Mouse (Mus musculus) A20 (cell line): Measurements from ENCODE around the gene Slc27a5.

Experiments
- DNase-seq: peaks from one replicate; pipeline ENCODE4 v3.0.0-alpha.2; 2011; ENCODE audit warnings: low read depth, low spot score

Gene Slc27a5

DNA sequence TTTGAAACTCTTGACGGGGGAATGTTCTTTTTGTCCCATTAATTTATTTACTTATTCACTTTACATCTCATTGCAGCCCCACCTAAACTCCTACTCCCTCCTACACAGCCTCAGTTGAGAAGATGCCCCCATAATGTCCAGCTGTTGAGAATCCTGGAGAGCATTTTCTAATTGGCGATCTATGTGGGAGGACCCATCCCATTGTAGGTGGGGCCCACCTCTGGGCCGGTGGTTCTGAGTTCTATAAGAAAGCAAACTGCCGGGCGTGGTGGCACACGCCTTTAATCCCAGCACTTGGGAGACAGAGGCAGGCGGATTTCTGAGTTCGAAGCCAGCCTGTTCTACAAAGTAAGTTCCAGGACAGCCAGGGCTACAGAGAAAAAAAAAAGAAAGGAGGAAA lies 11.1 kb downstream of the Slc27a5 start:
- no peak for DNase-seq

DNA sequence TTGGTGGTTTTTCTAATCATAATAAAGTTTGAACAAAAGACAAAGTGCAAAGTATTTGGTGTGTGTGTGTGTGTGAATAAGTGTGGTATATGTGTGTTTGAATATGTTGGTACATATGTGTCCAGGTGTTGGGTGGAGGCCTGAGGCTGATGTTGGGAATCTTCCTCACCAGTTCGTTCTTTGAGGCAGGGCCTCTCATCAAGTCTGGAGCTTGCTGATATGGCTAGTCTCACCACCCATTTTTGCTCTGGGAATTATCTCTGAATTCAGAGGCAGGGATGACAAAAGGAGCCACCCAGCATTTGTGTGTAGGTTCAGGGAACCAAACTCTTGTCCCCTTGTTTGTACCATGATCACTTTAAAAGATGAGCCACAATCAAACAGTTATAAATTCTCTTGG lies 12.3 kb downstream of the Slc27a5 start:
- DNase-seq: no peak

DNA sequence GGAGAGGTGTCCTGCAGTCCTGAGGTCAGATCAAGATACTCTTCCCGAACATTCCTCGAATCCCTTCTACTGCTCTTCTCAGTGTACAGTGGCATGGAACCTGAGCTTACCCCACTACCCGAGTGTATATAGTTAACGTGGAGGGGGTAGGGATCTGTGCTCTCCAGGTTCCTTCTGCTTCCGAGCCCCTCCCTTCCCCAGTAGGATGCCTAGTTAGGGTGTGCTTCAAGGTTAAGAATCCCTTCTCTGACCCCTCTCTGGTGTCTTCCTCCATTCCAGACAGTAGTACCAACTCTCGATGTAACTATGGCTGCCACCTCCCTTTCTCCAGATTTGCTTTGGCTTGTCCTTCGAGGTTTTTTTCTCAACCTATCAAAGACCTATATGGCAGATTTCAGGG lies 17.7 kb downstream of the Slc27a5 start:
- no peak for DNase-seq

DNA sequence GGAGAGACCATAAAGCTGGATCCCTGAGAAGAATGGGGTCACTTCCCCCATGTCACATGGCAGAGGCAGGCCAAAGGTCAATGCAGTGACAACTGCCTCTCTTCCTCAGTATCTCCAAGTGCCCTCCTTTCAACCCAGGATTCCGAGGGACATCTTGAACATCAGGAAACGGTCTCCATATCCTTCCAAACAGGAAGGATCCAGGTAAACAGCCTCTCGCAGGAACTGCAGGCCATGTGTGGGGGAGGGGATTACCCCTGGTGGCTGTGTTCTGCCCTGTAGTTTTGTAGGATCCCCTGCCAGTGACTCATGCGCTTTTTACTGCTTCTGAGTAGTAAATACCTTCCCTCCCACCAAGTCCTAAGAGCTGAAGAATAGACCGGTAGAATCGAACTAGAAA lies 18.2 kb downstream of the Slc27a5 start:
- no peak for DNase-seq

DNA sequence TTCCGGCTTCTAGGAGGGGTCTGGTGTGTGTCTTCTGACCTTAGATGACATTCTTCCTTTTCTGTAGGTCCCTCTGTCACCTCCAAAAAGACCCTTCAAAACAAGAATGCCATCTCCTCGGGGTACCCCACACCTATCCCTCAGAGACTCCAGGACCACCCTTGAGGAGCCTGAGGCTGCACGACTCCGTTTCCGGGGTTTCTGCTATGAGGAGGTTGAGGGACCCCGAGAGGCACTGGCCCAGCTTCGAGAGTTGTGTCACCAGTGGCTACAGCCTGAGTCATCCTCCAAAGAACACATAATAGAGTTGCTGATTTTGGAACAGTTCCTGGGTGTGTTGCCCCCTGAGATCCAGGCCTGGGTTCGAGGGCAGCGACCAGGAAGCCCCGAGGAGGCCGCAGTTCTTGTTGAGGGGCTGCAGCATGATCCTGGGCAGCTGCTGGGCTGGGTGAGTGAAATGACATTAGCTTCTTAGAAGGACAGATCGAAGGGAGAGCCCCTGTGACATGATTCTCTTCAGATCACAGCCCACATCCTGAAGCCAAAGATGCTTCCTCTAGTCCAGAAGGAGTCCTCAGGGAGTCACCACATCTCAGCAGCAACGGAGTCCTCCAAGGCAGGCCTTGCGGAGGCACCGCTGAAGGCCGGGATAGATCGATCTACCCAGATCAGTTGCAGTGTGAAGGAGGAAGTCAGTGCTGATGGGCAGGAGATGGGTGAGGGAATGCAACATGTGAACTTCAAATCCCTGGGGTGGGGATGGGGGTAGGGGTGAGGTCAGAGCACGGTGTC lies 18.9 kb downstream of the Slc27a5 start:
- no peak for DNase-seq

DNA sequence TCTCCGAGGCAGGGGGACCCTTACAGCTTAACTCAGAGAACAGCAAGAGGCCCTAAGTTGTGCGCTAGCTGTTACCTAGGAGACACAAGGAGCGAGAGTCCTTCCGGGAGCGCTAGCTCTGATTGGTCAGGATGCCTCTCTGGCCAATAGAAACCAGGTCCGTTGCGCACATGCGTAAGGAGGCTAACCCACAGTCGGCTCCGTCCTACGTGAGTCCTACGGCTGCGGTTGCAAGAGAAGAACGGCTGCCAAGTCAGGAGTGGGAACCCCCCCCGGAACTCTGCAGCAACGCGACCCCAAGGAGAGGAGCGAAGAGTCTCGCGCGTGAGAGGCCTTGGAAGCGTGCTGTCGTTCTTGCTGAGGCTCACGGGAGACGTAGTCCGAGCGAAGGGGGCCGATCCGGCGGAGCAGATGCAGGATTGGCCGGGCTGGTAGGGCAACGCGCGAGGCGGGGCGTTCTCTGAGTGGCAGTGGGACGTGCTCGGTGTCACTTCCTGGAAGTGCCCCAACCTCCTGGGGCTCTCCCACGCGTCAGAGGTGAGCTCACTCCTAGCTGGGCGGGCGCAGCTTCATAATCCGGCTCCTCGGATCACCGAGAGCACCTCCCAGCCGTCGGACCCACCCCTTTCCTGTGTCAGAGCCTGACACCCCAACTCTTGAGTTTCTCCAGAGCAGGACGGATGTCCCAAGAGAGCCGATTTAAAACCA lies 20.2 kb downstream of the Slc27a5 start, which contains the start of gene Zfp446:
Gene Zfp446 (plus strand): TSS at position 167 of the 708 bp plus-strand sequence.
- DNase-seq: peak; percentile 99

DNA sequence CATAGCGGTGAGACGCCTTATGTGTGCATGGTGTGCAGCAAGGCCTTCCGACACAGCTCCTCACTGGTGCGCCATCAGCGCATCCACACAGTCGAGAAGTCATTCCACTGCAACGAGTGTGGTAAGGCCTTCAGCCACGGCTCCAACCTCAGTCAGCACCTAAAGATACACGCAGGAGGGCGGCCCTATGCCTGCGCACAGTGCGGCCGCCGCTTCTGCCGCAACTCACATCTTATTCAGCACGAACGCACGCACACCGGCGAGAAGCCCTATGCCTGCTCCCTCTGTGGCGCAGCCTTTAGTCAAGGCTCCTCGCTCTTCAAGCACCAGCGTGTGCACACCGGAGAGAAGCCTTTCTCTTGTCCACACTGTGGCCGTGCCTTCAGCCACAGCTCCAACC lies 27.1 kb downstream of the Slc27a5 start:
- DNase-seq: no peak

DNA sequence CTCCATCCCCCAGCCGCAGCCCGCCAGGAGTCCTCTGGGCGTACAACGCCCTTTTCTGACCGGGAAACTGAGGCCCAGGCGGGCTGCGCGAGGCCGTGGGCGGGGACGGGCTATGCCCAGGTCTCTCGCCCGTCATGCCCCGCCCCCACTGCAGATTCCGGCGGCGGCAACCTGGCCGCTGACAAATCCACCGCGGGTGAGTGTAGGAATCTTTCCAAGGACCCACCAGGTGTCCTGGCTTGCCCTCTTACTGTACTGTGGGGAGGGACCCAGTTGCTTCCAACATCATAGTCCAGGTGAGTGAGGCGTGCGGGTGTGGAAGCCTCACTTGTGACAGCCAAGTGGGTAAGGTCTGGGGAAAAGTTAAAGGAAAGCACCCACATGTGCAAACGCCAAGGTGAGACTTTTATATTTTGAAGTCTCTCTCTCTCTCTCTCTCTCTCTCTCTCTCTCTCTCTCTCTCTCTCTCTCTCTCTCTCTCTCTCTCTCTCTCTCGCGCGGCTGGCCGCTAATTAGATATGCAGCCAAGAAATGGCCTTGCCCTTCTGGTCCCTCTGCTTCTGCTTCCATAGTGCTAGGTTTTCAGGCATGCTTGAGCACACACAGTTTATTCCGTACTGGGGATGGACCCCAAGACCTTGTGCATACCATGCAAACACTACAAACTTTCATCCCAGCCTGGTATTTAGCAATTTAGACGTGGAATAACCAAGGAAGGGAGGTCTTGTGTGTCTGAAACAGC lies 31.7 kb downstream of the Slc27a5 start:
- DNase-seq: peak; percentile 77

DNA sequence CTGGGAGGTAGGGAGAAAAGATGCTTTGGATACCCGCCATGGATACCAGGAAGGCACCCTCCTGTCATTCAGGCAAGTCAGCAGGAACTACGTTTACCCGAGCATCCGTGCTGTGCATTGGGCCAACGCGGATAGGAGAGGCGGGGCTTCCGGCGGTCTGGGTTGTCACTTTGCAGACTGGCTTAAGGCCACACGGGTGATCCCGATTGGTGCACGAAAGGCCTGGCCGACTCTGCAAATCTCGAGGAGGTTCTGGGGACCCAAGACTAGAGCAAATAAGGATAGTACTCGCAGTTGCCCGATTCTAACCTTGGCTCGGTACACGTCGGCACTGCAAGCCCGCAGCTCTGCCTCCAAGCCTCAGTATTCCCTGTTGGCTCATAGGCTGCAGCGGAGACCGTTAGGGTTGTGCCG lies 32.3 kb downstream of the Slc27a5 start, which contains the start of gene Zfp324:
Gene Zfp324 (plus strand): TSS at position 161 of the 414 bp plus-strand sequence.
- peak; percentile 92 for DNase-seq

DNA sequence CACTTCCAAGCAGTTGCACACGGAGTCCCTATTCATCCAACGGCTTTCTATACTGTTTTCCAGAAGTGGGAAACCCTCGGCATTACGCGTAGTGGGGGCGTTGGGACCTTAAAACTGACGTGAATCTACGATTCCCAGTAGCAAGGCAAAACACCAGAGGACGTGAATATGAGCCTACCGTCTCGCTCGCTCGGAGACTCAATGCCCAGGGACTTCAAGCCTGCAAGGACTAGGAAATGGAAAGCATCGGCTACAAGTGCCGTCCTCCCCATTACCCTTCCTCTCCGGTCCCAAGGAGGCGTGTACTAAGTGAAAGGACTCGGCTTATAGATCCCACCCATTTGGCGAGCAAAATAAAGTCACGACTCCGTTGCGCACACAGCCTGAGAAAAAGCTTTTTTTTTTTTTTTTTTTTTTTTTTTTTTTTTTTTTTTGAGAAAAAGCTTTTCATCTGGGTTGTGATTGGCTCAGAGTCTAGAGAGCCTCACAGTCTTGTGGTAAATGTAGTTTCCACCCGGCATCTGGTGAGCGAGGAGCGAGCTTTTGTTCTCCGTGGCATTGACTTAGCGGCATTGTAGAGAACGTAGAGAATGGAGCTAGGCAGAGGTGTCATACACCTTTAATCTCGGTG lies 36.4 kb downstream of the Slc27a5 start:
- peak; percentile 67 for DNase-seq

DNA sequence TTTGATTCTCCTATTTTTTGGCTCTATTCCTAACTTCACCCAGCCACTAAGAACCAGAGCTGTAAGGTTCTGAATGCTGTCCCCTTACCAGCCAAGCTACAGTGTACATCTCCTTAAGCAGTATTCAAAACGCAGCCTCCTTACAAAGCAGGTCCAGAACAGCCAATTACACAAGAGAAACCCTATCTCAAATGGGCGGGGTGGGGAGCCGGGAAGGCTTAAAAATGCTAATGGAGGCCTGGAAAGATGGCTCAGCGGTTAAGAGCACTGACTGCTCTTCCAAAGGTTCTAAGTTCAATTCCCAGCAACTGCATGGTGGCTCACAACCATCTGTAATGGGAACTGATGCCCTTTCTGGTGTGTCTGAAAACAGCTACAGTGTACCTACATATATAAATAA lies 38.3 kb downstream of the Slc27a5 start:
- DNase-seq: no peak

DNA sequence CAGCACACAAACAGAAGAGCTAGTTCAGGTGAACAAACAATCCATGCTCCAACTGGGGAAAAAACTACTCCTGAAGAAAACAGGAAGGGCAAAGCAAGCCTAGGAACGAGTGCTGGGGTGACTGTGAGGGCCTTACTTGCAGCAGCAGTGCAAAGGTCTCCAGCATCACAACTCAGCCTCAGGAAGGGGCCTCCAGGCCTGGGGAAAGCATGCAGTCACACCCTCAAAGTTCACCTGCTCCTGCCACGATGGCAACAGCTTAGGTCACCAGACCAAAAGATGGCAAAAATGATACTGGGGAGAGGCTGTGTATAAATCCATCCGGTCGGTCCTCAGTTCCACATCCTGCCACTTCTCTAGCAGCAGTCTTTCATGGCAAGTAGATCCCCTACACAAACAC lies 39.0 kb downstream of the Slc27a5 start:
- DNase-seq: no peak

DNA sequence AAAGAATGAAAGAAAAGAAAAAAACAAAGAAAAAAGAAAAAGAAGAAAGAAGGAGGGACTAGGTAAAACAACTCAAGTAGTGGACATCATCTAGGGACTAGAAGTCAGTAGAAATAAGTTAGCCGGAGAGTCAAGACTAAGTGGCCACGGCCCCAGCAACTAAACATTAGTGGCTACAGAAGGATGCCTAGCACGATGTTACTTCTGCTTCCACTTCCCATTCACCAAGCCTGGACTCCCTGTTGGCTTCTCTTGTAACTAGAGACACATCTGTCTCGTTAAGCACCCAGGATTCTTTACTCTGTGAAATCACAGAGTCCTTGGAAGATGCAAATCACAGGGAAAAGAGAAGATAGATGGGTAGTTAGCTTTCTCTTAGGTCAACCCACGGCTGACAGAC lies 40.5 kb downstream of the Slc27a5 start:
- DNase-seq: no peak

DNA sequence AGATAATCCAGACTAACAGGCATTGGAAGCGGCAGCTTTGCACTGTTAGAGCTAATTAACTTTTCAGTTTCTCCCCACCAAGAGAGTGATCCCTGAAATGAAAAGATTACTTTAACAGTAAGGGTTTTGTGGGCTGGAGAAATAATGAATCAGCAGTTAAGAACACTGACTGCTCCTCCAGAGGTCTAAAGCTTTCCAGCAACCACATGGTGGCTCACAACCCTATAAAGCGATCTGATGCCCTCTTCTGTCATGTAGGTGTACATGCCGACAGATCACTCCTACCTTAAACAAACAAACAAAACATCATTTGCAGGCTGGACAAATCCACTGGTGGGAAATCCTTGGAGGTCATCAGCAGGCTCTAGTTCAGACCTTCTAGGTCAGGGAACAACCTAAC lies 43.1 kb downstream of the Slc27a5 start:
- peak; percentile 42 for DNase-seq

DNA sequence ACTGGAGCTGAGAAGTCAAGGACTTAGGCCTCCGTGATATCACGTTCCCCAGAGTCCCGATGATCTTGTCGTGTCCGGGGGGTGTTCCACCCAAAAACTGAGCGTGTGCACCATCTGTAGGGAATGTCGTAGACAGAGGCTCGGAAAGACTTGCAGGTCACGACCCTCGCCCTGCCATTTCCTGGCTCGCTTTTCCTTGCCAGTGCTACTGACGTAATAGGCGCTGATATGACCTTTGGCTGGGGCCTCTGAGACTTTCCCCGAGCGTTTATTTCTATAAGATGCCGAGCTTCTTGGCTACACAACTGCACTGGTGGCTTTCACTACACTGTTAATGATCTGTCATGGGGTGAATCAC lies 48.1 kb downstream of the Slc27a5 start:
- DNase-seq: no peak

DNA sequence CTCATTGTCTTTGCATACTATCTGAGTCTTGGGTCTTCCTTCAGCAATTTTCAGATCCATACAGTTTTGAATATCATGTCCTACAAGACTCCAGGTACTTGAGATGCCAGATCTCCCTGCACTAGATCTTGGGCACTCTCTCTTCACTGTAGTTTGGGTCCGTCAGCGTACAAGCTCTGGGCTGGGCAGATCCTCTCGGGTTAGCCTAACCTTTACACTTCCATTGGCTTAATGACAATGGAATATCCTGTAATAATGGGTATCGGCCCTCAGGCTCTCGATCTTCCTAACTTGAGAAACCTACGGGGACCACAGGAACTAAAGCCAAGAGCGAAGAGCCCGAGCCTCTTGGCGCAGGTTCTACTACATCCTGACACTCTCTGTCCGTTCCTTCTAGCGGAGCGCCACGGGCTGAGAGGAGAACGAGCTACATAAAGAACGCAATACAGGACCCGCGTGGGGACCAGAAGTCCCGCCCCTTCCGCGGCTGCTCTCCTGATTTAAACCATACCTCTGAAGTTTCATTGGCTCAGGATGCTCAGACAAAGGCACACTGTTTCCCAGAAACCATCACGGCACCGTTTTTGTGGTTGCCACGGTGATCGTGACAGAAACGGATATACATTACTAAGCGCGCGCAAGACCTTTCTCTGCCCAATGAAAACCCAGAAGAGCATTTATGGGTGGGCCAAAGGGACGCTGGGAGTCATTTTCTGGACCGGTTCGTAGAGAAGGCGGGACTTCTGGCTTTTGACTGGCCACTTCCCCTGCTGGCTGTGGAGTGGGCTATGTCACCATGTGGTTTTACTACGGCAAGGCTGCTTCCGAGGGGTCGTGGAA lies 48.7 kb downstream of the Slc27a5 start:
- peak; percentile 96 for DNase-seq

DNA sequence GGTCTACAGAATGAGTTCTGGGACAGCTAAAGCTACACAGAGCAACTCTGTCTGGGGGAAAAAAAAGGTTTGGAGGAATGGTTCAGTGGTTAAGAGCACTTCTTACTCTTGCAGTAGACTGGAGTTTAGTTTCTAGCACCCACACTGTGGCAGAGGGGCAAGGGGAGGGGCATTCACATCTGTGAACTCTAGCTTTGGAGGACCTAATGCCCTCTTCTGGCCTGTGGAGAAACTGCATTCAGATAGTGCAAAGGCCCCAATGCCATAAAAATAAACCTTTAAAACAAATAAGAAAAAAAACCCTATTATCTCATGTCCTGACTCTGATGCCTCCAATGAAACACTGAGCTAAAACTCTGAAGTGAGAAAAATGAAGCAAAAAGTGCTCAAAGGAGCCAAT lies 54.5 kb downstream of the Slc27a5 start:
- DNase-seq: peak; percentile 71

DNA sequence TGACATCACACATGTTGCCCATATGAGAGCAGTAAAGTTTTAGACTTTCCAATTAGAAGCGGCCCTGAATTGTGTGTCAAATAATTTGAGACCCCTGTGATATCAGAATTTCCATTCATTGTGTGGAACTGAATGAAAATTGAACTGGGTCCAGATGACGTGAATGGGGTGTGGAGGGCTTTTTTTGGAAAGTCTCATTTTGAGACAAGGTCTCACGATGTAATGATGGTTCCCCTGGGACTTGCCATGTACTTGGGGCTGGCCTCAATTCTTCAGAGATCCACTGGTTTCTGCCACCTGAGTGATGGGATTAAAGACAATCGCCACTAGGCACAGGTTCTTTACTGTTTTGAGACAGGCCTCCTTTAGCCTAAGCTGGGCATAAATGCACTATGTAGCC lies 57.4 kb downstream of the Slc27a5 start:
- no peak for DNase-seq
